Mouse (Mus musculus) left cerebral cortex, postnatal 14 days (tissue): Measurements from ENCODE around the gene Pla2g2c. TPM values are rescaled to one million over a fixed set of nuclear protein-coding genes. Genes with fewer than 3 reads are reported as not detected.

Experiments used
- DNase-seq, 2 experiments: peaks; one replicate each; pipeline ENCODE4 v3.0.0; 2021 to 2022; ENCODE audit warnings: low spot score in 2 of 2, mixed read lengths in 1 of 2
- intact Hi-C: fragments of 180-260 bp; cut with DNase I; formaldehyde crosslinking; loops from one replicate; pipeline ENCODE4 v1.15.1; 2025
- total RNA-seq, 2 experiments: library from RNA; stranded (reverse); gene quantifications; 2 replicates each; pipeline ENCODE4 v1.2.3; 2021

The Pla2g2c gene
- total RNA-seq, 2 experiments from 2014 or later: 0.22 TPM; not detected in 1

- intact Hi-C loops: no loop called here
- no peak for DNase-seq
Measured at GRCm38 (mm10) chr4:138785721-138786120, 61.1 kb downstream of the Pla2g2c start.

GRCm38 (mm10) chr4:138786141-138786540 lies 61.5 kb downstream of the Pla2g2c start:
- DNase-seq: peak in 1 of 2 experiments; percentile 44
- intact Hi-C loops: no loop called here

GRCm38 (mm10) chr4:138788381-138788780 lies 63.8 kb downstream of the Pla2g2c start:
- intact Hi-C loops: no loop called here
- DNase-seq: no peak

- intact Hi-C loops: loop anchor here (5.0 kb wide), 1 partner anchor 344 kb away; no protein-coding TSS in a partner anchor
- no peak for DNase-seq
Measured at GRCm38 (mm10) chr4:138791452-138791851, 66.9 kb downstream of the Pla2g2c start.

- intact Hi-C loops: loop anchor here (2.0 to 5.0 kb wide), 2 partner anchors 44 to 345 kb away; no protein-coding TSS in a partner anchor
Measured at GRCm38 (mm10) chr4:138792599-138792998, 68.0 kb downstream of the Pla2g2c start.

GRCm38 (mm10) chr4:138793276-138793675 lies 68.7 kb downstream of the Pla2g2c start:
- intact Hi-C loops: loop anchor here (2.0 to 5.0 kb wide), 2 partner anchors 44 to 346 kb away; no protein-coding TSS in a partner anchor
- DNase-seq: peak; percentile 83 to 85

More at GRCm38 (mm10) chr4:138792599-138792998, 68.0 kb downstream of the Pla2g2c start:
- DNase-seq: no peak

- intact Hi-C loops: loop anchor here (5.0 kb wide), 1 partner anchor 347 kb away; no protein-coding TSS in a partner anchor
- no peak for DNase-seq
Measured at GRCm38 (mm10) chr4:138794344-138794743, 69.8 kb downstream of the Pla2g2c start.

Other genes with a start within 250 kb of the Pla2g2c start
- 1 to 10 TPM; 3.1 to 4.3 TPM for gene Vwa5b1, start 88.9 kb upstream of the Pla2g2c start, total RNA-seq
- under 1 TPM; 0.88 to 0.99 TPM for gene Ubxn10, start 12.4 kb downstream of the Pla2g2c start, total RNA-seq
- under 1 TPM; 0.21 to 0.29 TPM for gene Pla2g2f, start 32.8 kb downstream of the Pla2g2c start, total RNA-seq
- gene Pla2g2d, start 50.9 kb downstream of the Pla2g2c start, total RNA-seq: under 1 TPM; 0.19 to 0.20 TPM
- gene Pla2g5, start 138.7 kb downstream of the Pla2g2c start, total RNA-seq: 1 to 10 TPM; 2.8 to 4.2 TPM
- gene Gm13030, start 149.2 kb downstream of the Pla2g2c start, total RNA-seq: not detected
- not detected for gene Pla2g2e, start 153.2 kb downstream of the Pla2g2c start, total RNA-seq
- gene Otud3, start 189.2 kb downstream of the Pla2g2c start, total RNA-seq: 10 to 100 TPM; 16.9 to 19.8 TPM
- not detected for gene Rnf186, start 242.3 kb downstream of the Pla2g2c start, total RNA-seq
- 1 to 10 TPM; 1.1 to 1.8 TPM for gene Tmco4, start 248.1 kb downstream of the Pla2g2c start, total RNA-seq